Mouse (Mus musculus) heart, embryonic 16.5 days (tissue): ENCODE measurements at regions not wholly inside any gene's neighbourhood (a gene's known extent, or its start where the extent isn't known, plus 50 kb on each side); places are given as distances from the start of the nearest gene placed in this dataset.

Experiments used
- ATAC-seq: fragments of 200-750 bp; cut with Nextera tagmentation; replicated peaks from 2 replicates; pipeline ENCODE4 v1.8.0; 2017; ENCODE audit warnings: moderate number of reproducible peaks; ENCODE audit not compliant: insufficient read depth, low FRiP score; ENCODE audit errors: extremely low read depth
- H3K27ac ChIP-seq: fragments of 300-500 bp; sonication (generic); 2 replicates; pipeline ENCODE4 v1.5.1; 2014; ENCODE audit warnings: mild to moderate bottlenecking, low read length, control low read depth, moderate library complexity
- H3K27me3 ChIP-seq: fragments of 300-500 bp; sonication (generic); 2 replicates; pipeline ENCODE4 v1.6.1; 2014; ENCODE audit warnings: low read length, mixed read lengths; ENCODE audit not compliant: control insufficient read depth, insufficient read depth
- H3K36me3 ChIP-seq: fragments of 300-500 bp; sonication (generic); 2 replicates; pipeline ENCODE4 v1.6.1; 2014; ENCODE audit not compliant: control insufficient read depth, insufficient read depth
- H3K4me1 ChIP-seq: fragments of 300-500 bp; sonication (generic); 2 replicates; pipeline ENCODE4 v1.6.1; 2014; ENCODE audit warnings: low read length, mixed read lengths; ENCODE audit not compliant: control insufficient read depth, insufficient read depth
- H3K4me2 ChIP-seq: fragments of 300-500 bp; sonication (generic); 2 replicates; pipeline ENCODE4 v1.6.1; 2014; ENCODE audit warnings: low read depth, mild to moderate bottlenecking, control low read depth, low read length
- H3K4me3 ChIP-seq: fragments of 300-500 bp; sonication (generic); 2 replicates; pipeline ENCODE4 v1.5.1; 2014; ENCODE audit warnings: mild to moderate bottlenecking, control low read depth, low read length
- H3K9ac ChIP-seq: fragments of 300-500 bp; sonication (generic); 2 replicates; pipeline ENCODE4 v1.6.1; 2014; ENCODE audit warnings: low read length, control low read depth
- H3K9me3 ChIP-seq: fragments of 300-500 bp; sonication (generic); replicated peaks from 2 replicates; pipeline ENCODE4 v1.6.1; 2016; ENCODE audit warnings: low read length; ENCODE audit not compliant: control insufficient read depth
- WGBS: fragments of 180-500 bp; shearing (Covaris S2); extraction: QIAGEN DNeasy Blood & Tissue Kit; methylation state at CpG from one replicate; pipeline ENCODE4 v1.1.7; 2014; 5-methylcytosine and 5-hydroxymethylcytosine counted together

DNA sequence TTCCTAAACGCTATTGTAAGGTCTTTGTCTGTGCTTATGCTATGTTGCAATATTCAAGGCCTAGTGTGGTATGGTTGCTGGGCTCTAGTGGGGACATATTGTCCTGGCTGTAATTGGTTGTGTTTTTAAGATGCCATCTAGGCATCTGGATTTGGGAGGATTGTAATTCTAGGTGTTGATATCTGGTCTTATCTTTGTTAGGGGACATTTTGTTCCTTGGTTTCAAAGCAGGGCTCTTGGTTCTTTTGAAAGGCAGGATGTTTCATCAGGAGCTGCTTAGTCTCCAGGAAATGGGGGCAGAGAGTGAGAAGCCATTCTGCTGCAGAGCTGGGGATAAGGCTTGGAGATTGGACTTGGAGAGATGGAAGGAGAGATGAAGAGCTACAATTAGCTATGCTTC lies 194.7 kb upstream of the Usp24 start:
- H3K9ac ChIP-seq: no peak overlapping the region
- 65% methylated on average over 1 of the region's 1 CpGs for WGBS
- H3K4me3 ChIP-seq: no peak overlapping the region
- H3K9me3 ChIP-seq: no peaks in the 10 kb centered on the region
- H3K27me3 ChIP-seq: no peaks in the 10 kb centered on the region
- H3K36me3 ChIP-seq: no peaks in the 10 kb centered on the region
- no peak overlapping the region for H3K4me2 ChIP-seq
- ATAC-seq: no peak
- H3K4me1 ChIP-seq: no peaks in the 10 kb centered on the region
- no peak overlapping the region for H3K27ac ChIP-seq

DNA sequence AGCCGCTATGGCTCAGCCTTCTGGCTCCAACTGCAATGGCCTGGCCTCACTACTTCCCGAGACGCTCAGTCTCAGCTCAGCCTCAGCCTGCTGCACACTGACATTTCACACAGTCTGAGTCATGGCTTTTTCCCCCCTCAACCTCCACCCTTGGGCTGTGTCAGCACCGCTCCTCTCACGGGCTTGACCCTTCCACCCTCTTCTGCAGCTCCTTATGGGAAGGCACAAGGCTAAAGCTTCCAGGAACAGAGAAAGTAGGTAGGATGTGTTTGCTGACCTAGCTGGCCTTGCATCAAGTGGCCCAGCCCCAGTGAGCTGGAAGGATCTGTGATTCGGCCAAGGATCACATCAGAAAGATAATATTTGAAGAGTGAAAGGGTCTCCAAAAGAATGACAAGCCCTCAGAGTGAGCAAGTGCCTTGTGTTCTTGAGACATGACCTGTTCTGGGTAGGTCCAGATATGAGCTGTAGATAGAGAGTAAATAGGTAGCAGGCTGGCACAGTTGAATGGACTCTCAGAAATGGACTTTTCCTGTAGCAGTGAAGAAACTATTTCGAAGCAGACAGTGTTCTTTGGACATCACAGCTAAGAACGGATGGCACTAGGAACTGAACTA lies 192.9 kb upstream of the Usp24 start:
- Histone ChIP-seq H3K4me2 (no peak overlapping the region), H3K4me3 (no peak overlapping the region), H3K27me3 (no peaks in the 10 kb centered on the region), H3K4me1 (no peaks in the 10 kb centered on the region), H3K9me3 (no peaks in the 10 kb centered on the region), H3K9ac (no peak overlapping the region), H3K36me3 (no peaks in the 10 kb centered on the region), H3K27ac (no peak overlapping the region)
- WGBS: 66% methylated on average over 8 of the region's 8 CpGs
- no peak for ATAC-seq

- H3K27ac ChIP-seq: no peak overlapping the region
- ATAC-seq: no peak
- no peak overlapping the region for H3K9ac ChIP-seq
- no peaks in the 10 kb centered on the region for H3K36me3 ChIP-seq
- H3K9me3 ChIP-seq: no peaks in the 10 kb centered on the region
- no peaks in the 10 kb centered on the region for H3K27me3 ChIP-seq
- no peak overlapping the region for H3K4me3 ChIP-seq
- no peak overlapping the region for H3K4me2 ChIP-seq
- no peaks in the 10 kb centered on the region for H3K4me1 ChIP-seq
- 79% methylated on average over 5 of the region's 5 CpGs for WGBS
These were observed 188.8 kb upstream of the Usp24 start for GRCm38 (mm10) chr4:106127199-106127598.

GRCm38 (mm10) chr4:106127641-106128040 lies 188.4 kb upstream of the Usp24 start:
- Histone ChIP-seq H3K9me3 (no peaks in the 10 kb centered on the region), H3K4me3 (no peak overlapping the region), H3K27ac (no peak overlapping the region), H3K4me1 (no peaks in the 10 kb centered on the region), H3K4me2 (no peak overlapping the region), H3K9ac (no peak overlapping the region), H3K27me3 (no peaks in the 10 kb centered on the region), H3K36me3 (no peaks in the 10 kb centered on the region)
- 59% methylated on average over 7 of the region's 7 CpGs for WGBS
- no peak for ATAC-seq

- WGBS: 72% methylated on average over 7 of the region's 7 CpGs
- H3K4me2 ChIP-seq: no peak overlapping the region
- H3K27me3 ChIP-seq: no peaks in the 10 kb centered on the region
- no peak overlapping the region for H3K4me3 ChIP-seq
- no peaks in the 10 kb centered on the region for H3K36me3 ChIP-seq
- H3K4me1 ChIP-seq: no peaks in the 10 kb centered on the region
- H3K9me3 ChIP-seq: no peaks in the 10 kb centered on the region
- H3K9ac ChIP-seq: no peak overlapping the region
- ATAC-seq: no peak
- no peak overlapping the region for H3K27ac ChIP-seq
These were observed 186.7 kb upstream of the Usp24 start for GRCm38 (mm10) chr4:106129327-106129726.

DNA sequence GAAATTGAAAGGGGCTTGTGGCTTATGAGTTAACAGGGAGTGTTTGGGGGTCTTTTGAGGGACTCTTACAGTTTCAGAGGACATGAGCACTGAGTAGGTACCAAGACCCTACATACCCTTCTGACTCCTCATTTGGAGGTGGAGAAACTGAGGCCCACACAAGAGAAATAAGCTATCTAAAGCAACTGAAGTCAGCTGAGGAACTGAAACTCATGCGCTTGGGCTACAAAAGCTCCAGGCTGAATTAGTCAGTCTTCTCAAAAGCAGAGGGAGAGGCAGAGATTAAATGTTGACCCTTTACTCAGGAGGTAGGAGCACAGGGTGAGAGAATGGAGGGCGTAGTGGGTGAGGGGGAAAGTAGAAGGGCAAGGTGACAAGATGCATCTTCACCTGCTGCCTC lies 186.2 kb upstream of the Usp24 start:
- Histone ChIP-seq H3K27ac (no peak overlapping the region), H3K9me3 (no peaks in the 10 kb centered on the region), H3K27me3 (no peaks in the 10 kb centered on the region), H3K4me1 (no peaks in the 10 kb centered on the region), H3K9ac (no peak overlapping the region), H3K36me3 (no peaks in the 10 kb centered on the region), H3K4me2 (no peak overlapping the region), H3K4me3 (no peak overlapping the region)
- WGBS: 92% methylated on average over 2 of the region's 2 CpGs
- ATAC-seq: no peak

GRCm38 (mm10) chr4:106133746-106134730 lies 182.0 kb upstream of the Usp24 start:
- Histone ChIP-seq H3K4me3 (no peak overlapping the region), H3K4me1 (no peaks in the 10 kb centered on the region), H3K4me2 (no peak overlapping the region), H3K9me3 (no peaks in the 10 kb centered on the region), H3K9ac (no peak overlapping the region), H3K36me3 (no peaks in the 10 kb centered on the region), H3K27me3 (no peaks in the 10 kb centered on the region), H3K27ac (no peak overlapping the region)
- 61% methylated on average over 10 of the region's 10 CpGs for WGBS
- no peak for ATAC-seq

DNA sequence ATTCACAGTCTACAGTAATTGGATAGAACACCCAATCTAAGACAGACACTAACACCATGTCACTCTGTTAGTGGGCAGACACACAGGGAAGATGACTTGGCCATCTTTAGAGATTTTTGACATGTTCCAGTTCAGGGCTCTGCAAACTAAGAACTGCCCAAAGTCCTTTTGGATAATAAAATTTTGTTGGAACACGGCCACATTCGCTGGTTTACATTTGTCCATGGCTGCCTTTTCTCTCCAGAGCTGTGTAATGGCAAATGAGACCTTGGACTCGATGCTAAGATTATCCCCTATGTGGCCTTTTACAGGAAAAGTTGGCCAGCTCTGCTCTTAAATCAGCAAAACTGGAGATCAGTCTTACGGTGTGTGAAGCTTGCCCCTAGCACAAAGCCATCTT lies 173.3 kb upstream of the Usp24 start:
- H3K4me2 ChIP-seq: no peak overlapping the region
- H3K27ac ChIP-seq: no peak overlapping the region
- no peak for ATAC-seq
- no peaks in the 10 kb centered on the region for H3K9me3 ChIP-seq
- no peaks in the 10 kb centered on the region for H3K36me3 ChIP-seq
- H3K27me3 ChIP-seq: no peaks in the 10 kb centered on the region
- H3K4me3 ChIP-seq: no peak overlapping the region
- no peak overlapping the region for H3K9ac ChIP-seq
- H3K4me1 ChIP-seq: no peaks in the 10 kb centered on the region
- WGBS: 82% methylated on average over 4 of the region's 4 CpGs

DNA sequence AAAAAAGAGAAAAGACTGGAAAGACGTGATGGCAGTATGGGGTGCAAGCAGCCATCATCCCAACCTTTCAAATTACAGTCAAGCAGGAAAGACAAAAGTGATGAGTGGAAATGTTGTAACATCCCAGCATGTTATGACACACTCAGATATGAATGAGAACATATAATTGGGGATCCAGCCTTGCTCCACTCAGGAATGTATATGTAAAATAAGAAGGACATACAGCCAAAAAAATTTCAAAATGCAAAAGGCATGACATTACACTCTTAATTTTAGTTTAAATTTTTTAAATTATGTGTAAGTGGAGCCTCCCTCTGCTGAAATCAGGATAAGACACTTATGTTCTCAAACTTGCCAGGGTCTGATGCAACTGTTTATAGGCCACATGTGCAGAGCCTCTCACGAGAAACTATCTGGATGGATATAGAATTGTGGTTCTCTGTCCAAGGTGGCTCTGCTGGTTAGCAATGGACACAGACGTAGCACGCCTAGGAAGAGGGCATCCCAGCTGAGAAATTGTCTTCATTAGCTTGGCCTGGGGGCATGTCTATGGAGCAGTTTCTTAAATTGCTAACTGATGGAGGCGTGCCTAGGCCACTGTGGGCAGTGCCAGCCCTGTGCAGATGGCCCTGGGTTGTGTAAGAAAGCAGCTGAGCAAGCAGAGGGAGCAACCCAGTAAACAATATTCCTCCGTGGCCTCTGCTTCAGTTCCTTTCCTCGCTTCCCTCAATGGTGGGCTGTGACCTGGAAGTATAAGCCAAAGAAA lies 171.5 kb upstream of the Usp24 start:
- ATAC-seq: no peak
- H3K4me2 ChIP-seq: no peak overlapping the region
- H3K27ac ChIP-seq: no peak overlapping the region
- H3K9ac ChIP-seq: no peak overlapping the region
- no peaks in the 10 kb centered on the region for H3K27me3 ChIP-seq
- no peaks in the 10 kb centered on the region for H3K4me1 ChIP-seq
- no peaks in the 10 kb centered on the region for H3K9me3 ChIP-seq
- H3K36me3 ChIP-seq: no peaks in the 10 kb centered on the region
- WGBS: 77% methylated on average over 7 of the region's 7 CpGs
- no peak overlapping the region for H3K4me3 ChIP-seq
